Mouse (Mus musculus): Measurements from ENCODE around the gene Cd247. TPM values are rescaled to one million over a fixed set of nuclear protein-coding genes. Genes with fewer than 3 reads are reported as not detected.

The Cd247 gene
- polyA plus RNA-seq, 1 experiment: not detected

DNA sequence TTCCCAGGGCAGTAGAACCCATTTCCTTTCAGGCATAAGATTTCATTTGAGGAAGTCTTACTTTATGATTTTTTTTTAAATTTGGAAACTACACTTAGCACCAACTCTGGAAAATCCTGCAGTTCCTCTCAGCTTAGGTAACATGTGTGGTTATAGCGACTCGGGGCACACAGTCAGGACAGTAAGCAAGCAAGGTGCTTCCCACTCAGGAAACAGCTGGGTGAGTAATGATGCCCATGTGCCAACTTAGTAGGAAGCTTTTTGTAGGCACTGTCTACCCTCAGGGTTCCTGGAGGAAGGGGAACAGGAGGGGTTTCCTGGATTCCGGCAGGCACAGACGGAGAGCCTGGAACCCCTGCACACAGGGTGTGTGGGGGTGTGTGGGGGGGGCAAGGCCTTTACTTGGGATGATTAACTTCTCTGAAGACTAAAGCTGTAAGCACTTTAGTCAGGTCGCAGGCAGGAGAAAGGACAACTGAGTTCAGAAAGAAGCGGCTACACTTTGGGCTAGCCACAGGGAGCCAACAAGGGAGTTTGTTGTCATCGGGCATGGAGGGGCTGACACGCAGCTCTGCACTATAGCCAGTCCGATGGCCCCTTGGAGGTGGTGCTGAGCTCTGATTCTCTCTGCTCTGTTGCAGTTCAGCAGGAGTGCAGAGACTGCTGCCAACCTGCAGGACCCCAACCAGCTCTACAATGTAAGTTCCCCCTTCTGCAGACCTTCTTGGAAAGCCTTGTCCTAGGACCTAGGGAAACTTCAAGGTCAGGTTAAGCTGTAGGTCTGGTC, 67.5 kb downstream of the Cd247 start:
- no peak overlapping the region for H3K4me3 ChIP-seq

GRCm38 (mm10) chr1:165857279-165857678, 68.8 kb downstream of the Cd247 start:
- no peak overlapping the region for H3K4me3 ChIP-seq
- no peak overlapping the region for H3ac ChIP-seq (ENCODE audit: control insufficient read depth, insufficient read length)
- no peak overlapping the region for H3K4me2 ChIP-seq (ENCODE audit: low read depth)
- H3K79me2 ChIP-seq (ENCODE audit: control insufficient read depth, insufficient read depth): no peaks in the 10 kb centered on the region
- TF ChIP-seq SRF (IDR thresholded peaks at IDR 0.05; ENCODE audit: control insufficient read depth, insufficient read length, low read depth): no peak
- TF ChIP-seq CEBPB (IDR thresholded peaks at IDR 0.05; ENCODE audit: insufficient read depth, poor library complexity, severe bottlenecking): no peak
- no peak for TF ChIP-seq MYOG (IDR thresholded peaks at IDR 0.05; ENCODE audit: control insufficient read depth in 1 of 3, insufficient read depth in 1 of 3, insufficient read length in 2 of 3, low read depth in 2 of 3)
- TF ChIP-seq MAX (IDR thresholded peaks at IDR 0.05; ENCODE audit: low read depth): no peak
- no peak for TF ChIP-seq TCF3 (IDR thresholded peaks at IDR 0.05; ENCODE audit: insufficient read length, low read depth)
- no peak for TF ChIP-seq POLR2AphosphoS2 (IDR thresholded peaks at IDR 0.05; ENCODE audit: insufficient read length, low read depth)
- TF ChIP-seq TCF12 (IDR thresholded peaks at IDR 0.05; ENCODE audit: insufficient read depth, poor library complexity, severe bottlenecking): no peak
- TF ChIP-seq POLR2A (IDR thresholded peaks at IDR 0.05; ENCODE audit: insufficient read length, low read depth): no peak
- TF ChIP-seq E2F4 (IDR thresholded peaks at IDR 0.05; ENCODE audit: insufficient read depth): no peak
- no peak for TF ChIP-seq USF1 (IDR thresholded peaks at IDR 0.05; ENCODE audit: low read depth)
- no peak for TF ChIP-seq MYOD1 (IDR thresholded peaks at IDR 0.05; ENCODE audit: control insufficient read depth in 1 of 3, insufficient read length in 2 of 3, low read depth in 2 of 3)
- TF ChIP-seq REST (IDR thresholded peaks at IDR 0.05; ENCODE audit: insufficient read depth, insufficient read length): no peak
- H3K27me3 ChIP-seq (ENCODE audit: control insufficient read depth, insufficient read depth, insufficient read length): no peaks in the 10 kb centered on the region
- no peaks in the 10 kb centered on the region for H3K36me3 ChIP-seq (ENCODE audit: control insufficient read depth, insufficient read depth)

More for the DNA sequence above, 67.5 kb downstream of the Cd247 start:
- H3K36me3 ChIP-seq (ENCODE audit: control insufficient read depth, insufficient read depth): no peaks in the 10 kb centered on the region
- H3K79me2 ChIP-seq (ENCODE audit: control insufficient read depth, insufficient read depth): no peaks in the 10 kb centered on the region
- no peak overlapping the region for H3K4me2 ChIP-seq (ENCODE audit: low read depth)
- no peaks in the 10 kb centered on the region for H3K27me3 ChIP-seq (ENCODE audit: control insufficient read depth, insufficient read depth, insufficient read length)
- H3ac ChIP-seq (ENCODE audit: control insufficient read depth, insufficient read length): no peak overlapping the region
- TF ChIP-seq USF1 (IDR thresholded peaks at IDR 0.05; ENCODE audit: low read depth) (no peak), REST (IDR thresholded peaks at IDR 0.05; ENCODE audit: insufficient read depth, insufficient read length) (no peak), TCF3 (IDR thresholded peaks at IDR 0.05; ENCODE audit: insufficient read length, low read depth) (no peak), POLR2A (IDR thresholded peaks at IDR 0.05; ENCODE audit: insufficient read length, low read depth) (no peak), MAX (IDR thresholded peaks at IDR 0.05; ENCODE audit: low read depth) (no peak), MYOD1 (IDR thresholded peaks at IDR 0.05; ENCODE audit: control insufficient read depth in 1 of 3, insufficient read length in 2 of 3, low read depth in 2 of 3) (no peak), E2F4 (IDR thresholded peaks at IDR 0.05; ENCODE audit: insufficient read depth) (no peak), POLR2AphosphoS2 (IDR thresholded peaks at IDR 0.05; ENCODE audit: insufficient read length, low read depth) (no peak)

DNA sequence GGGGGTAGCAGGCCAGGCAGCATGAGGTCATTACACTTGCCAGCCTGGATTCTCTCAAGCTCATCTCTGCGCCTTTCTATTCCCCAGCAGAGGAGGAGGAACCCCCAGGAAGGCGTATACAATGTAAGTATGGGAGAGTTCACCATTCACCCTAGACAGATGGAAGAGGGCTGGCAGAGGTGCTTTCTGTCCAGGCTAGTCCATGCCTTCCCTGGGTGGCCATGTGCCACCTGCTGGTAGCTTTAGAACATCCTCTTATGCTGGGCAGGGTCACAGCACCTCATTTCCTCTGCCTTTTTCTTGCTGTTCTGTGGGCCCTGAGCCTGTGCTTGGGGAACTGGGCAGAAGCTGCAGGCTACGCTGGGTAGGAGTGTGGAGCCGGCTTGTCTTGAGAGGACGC, 69.9 kb downstream of the Cd247 start:
- H3K79me2 ChIP-seq (ENCODE audit: control insufficient read depth, insufficient read depth): no peaks in the 10 kb centered on the region
- H3K36me3 ChIP-seq (ENCODE audit: control insufficient read depth, insufficient read depth): no peaks in the 10 kb centered on the region
- TF ChIP-seq CEBPB (IDR thresholded peaks at IDR 0.05; ENCODE audit: insufficient read depth, poor library complexity, severe bottlenecking): no peak
- TF ChIP-seq TCF12 (IDR thresholded peaks at IDR 0.05; ENCODE audit: insufficient read depth, poor library complexity, severe bottlenecking): no peak
- TF ChIP-seq MAX (IDR thresholded peaks at IDR 0.05; ENCODE audit: low read depth): no peak
- TF ChIP-seq E2F4 (IDR thresholded peaks at IDR 0.05; ENCODE audit: insufficient read depth): no peak
- no peak for TF ChIP-seq USF1 (IDR thresholded peaks at IDR 0.05; ENCODE audit: low read depth)
- TF ChIP-seq SRF (IDR thresholded peaks at IDR 0.05; ENCODE audit: control insufficient read depth, insufficient read length, low read depth): no peak
- no peak for TF ChIP-seq TCF3 (IDR thresholded peaks at IDR 0.05; ENCODE audit: insufficient read length, low read depth)
- TF ChIP-seq POLR2AphosphoS2 (IDR thresholded peaks at IDR 0.05; ENCODE audit: insufficient read length, low read depth): no peak
- TF ChIP-seq MYOD1 (IDR thresholded peaks at IDR 0.05; ENCODE audit: control insufficient read depth in 1 of 3, insufficient read length in 2 of 3, low read depth in 2 of 3): no peak
- no peak overlapping the region for H3ac ChIP-seq (ENCODE audit: control insufficient read depth, insufficient read length)
- H3K27me3 ChIP-seq (ENCODE audit: control insufficient read depth, insufficient read depth, insufficient read length): no peaks in the 10 kb centered on the region
- H3K4me3 ChIP-seq: no peak overlapping the region
- no peak overlapping the region for H3K4me2 ChIP-seq (ENCODE audit: low read depth)

DNA sequence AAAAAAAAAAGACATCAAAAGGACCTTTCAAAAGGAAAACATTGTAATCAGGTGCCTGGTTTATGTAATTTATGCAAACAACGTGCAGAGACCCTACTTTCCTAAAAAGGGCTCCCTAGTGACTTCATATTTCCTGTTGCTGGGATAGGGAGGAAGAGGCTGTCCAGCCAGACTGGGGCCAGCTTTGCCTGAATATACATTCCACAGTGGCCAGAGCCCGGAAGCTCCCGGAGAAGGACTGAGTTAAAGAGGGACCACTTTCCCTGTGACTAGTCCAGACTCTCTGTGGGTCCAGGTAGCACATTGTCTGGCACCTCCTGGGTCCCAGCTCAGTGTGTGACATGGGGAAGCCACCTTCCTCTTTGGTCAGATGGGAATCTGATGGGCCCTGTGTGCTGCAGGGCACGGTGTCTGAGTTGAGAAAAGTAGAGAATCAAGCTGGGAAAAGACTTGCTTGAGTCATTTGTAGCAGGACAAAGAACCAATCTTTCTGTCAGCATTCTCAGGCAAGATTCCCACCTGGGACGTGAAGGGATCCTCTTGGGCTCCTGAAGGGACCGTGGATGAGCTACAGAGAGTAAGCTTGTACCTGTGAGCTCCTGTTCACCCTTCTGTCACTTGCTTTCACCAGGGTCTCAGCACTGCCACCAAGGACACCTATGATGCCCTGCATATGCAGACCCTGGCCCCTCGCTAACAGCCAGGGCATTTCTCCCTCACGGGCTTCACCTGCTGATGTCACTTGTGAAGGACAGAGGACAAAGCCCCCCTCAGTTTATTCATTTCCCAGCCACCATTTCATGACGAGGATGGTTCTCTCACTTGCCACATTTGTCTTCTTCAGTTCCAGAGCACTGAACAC, 72.1 kb downstream of the Cd247 start:
- TF ChIP-seq SRF (IDR thresholded peaks at IDR 0.05; ENCODE audit: control insufficient read depth, insufficient read length, low read depth) (no peak), MAX (IDR thresholded peaks at IDR 0.05; ENCODE audit: low read depth) (no peak), MYOG (IDR thresholded peaks at IDR 0.05; ENCODE audit: control insufficient read depth in 1 of 3, insufficient read depth in 1 of 3, insufficient read length in 2 of 3, low read depth in 2 of 3) (no peak), TCF12 (IDR thresholded peaks at IDR 0.05; ENCODE audit: insufficient read depth, poor library complexity, severe bottlenecking) (no peak), USF1 (IDR thresholded peaks at IDR 0.05; ENCODE audit: low read depth) (no peak), E2F4 (IDR thresholded peaks at IDR 0.05; ENCODE audit: insufficient read depth) (no peak), TCF3 (IDR thresholded peaks at IDR 0.05; ENCODE audit: insufficient read length, low read depth) (no peak), CEBPB (IDR thresholded peaks at IDR 0.05; ENCODE audit: insufficient read depth, poor library complexity, severe bottlenecking) (no peak), MYOD1 (IDR thresholded peaks at IDR 0.05; ENCODE audit: control insufficient read depth in 1 of 3, insufficient read length in 2 of 3, low read depth in 2 of 3) (no peak), POLR2AphosphoS2 (IDR thresholded peaks at IDR 0.05; ENCODE audit: insufficient read length, low read depth) (no peak), POLR2A (IDR thresholded peaks at IDR 0.05; ENCODE audit: insufficient read length, low read depth) (no peak)

More for the DNA sequence above, 72.1 kb downstream of the Cd247 start:
- Histone ChIP-seq H3K4me3 (no peak overlapping the region), H3K36me3 (ENCODE audit: control insufficient read depth, insufficient read depth) (no peaks in the 10 kb centered on the region), H3K79me2 (ENCODE audit: control insufficient read depth, insufficient read depth) (no peaks in the 10 kb centered on the region), H3ac (ENCODE audit: control insufficient read depth, insufficient read length) (no peak overlapping the region), H3K4me2 (ENCODE audit: low read depth) (no peak overlapping the region), H3K27me3 (ENCODE audit: control insufficient read depth, insufficient read depth, insufficient read length) (no peaks in the 10 kb centered on the region)
